Mouse (Mus musculus) spleen, adult 2 months (tissue): ENCODE results near the gene Pwwp2b. TPM values are rescaled to one million over a fixed set of nuclear protein-coding genes. Genes with fewer than 3 reads are reported as not detected.
A peak's percentile ranks its signal among the peaks of the same experiment; 100 is the strongest.

Source experiments
- DNase-seq, 2 experiments: peaks; one replicate each; pipeline versions ENCODE4 v3.0.0 to v3.0.0-alpha.2; 2012 to 2021; ENCODE audit warnings: low spot score in 2 of 2, low read depth in 1 of 2
- H3K27ac ChIP-seq: fragments of 200-500 bp; 2 replicates; pipeline ENCODE4 v1.5.1; 2012; ENCODE audit warnings: low read length, inconsistent platforms; ENCODE audit not compliant: insufficient read depth
- H3K27me3 ChIP-seq: fragments of 200-500 bp; 2 replicates; pipeline ENCODE4 v1.6.1; 2012; ENCODE audit warnings: mild to moderate bottlenecking, moderate library complexity, low read length, inconsistent platforms; ENCODE audit not compliant: control insufficient read depth, insufficient read depth
- H3K36me3 ChIP-seq: fragments of 200-500 bp; 2 replicates; pipeline ENCODE4 v1.6.1; 2012; ENCODE audit warnings: mild to moderate bottlenecking, low read length, inconsistent platforms; ENCODE audit not compliant: control insufficient read depth, insufficient read depth
- H3K4me1 ChIP-seq: fragments of 200-500 bp; 2 replicates; pipeline ENCODE4 v1.6.1; 2011; ENCODE audit warnings: inconsistent platforms; ENCODE audit not compliant: control insufficient read depth, insufficient read depth, insufficient read length
- H3K4me3 ChIP-seq: fragments of 200-500 bp; 2 replicates; pipeline ENCODE4 v1.5.1; 2011; ENCODE audit warnings: mild to moderate bottlenecking, inconsistent platforms; ENCODE audit not compliant: insufficient read depth, insufficient read length; ENCODE audit errors: extremely low read depth
- CTCF ChIP-seq: fragments of 200-500 bp; IDR thresholded peaks from 2 replicates; pipeline ENCODE4 v1.5.1; 2011; ENCODE audit warnings: mild to moderate bottlenecking, inconsistent platforms; ENCODE audit not compliant: insufficient read depth, insufficient read length, insufficient replicate concordance; ENCODE audit errors: extremely low read depth
- POLR2A ChIP-seq: fragments of 200-500 bp; IDR thresholded peaks from 2 replicates; pipeline ENCODE4 v1.6.1; 2011; ENCODE audit warnings: low read depth, low read length, inconsistent platforms
- WGBS: fragments of 180-500 bp; shearing (Covaris S2); methylation state at CpG from one replicate; pipeline ENCODE4 v1.1.7; 2018; 5-methylcytosine and 5-hydroxymethylcytosine counted together
- polyA plus RNA-seq: library from polyadenylated mRNA; depleted of rRNA; stranded (reverse); fragments of >200 nt; gene quantifications from 2 replicates; pipeline ENCODE4 v1.2.3, GENCODE M21; 2012

Pwwp2b gene
- polyA plus RNA-seq, 1 experiment = 6.4 TPM

DNA sequence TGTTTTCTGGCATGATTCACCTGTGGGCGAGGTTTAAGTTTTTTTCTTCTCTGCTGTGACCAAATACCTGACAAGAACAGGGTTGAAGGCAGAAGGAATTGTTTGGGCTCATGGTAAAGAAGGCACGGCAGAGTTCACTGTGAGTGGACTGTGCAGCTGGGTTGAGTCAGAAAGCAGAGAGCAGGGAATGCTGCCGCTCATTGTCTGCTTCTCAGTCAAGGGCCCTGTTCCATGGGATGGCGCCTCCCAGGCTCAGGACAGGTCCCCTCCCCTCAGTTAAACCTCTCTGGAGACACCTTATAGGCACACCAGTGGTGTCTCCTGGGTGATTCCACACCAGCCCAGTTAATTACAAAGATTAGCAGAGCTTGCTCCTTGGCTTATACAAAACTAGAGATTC lies 25.9 kb upstream of the Pwwp2b start:
- WGBS = 81% methylated on average over 4 of the region's 4 CpGs
- TF ChIP-seq POLR2A (no peak), CTCF (no peak)
- Histone ChIP-seq H3K27ac (no peak overlapping the region), H3K27me3 (no peaks in the 10 kb centered on the region), H3K4me1 (peaks cover 7% of the 10 kb centered on the region; the same call in 1 of the 2 replicates), H3K36me3 (no peaks in the 10 kb centered on the region), H3K4me3 (no peak overlapping the region)
- DNase-seq = no peak

DNA sequence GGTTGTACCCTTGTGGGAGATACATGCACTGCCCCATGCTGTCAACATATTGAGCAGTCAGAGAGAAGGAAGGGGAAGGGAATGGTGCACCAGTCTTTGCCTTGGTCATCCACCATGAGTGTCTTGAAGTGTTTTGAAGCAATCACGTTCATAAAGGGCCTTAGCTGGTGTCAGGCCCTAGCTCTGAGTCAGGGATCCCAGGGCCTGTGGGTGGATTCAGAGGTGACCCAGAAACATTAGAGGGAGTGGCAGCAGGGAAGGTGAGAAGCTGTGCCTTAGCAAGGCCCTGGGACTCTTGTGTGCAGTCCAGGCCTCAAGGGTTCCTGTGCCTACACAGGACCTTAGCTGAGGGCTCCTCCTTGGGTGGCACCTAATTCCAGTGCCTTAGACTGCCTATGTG lies 24.2 kb upstream of the Pwwp2b start:
- H3K36me3 ChIP-seq = no peaks in the 10 kb centered on the region
- no peaks in the 10 kb centered on the region for H3K27me3 ChIP-seq
- no peak for DNase-seq
- TF ChIP-seq CTCF = no peak
- TF ChIP-seq POLR2A = no peak
- H3K27ac ChIP-seq = no peak overlapping the region
- no peak overlapping the region for H3K4me3 ChIP-seq
- 76% methylated on average over 1 of the region's 1 CpGs for WGBS
- H3K4me1 ChIP-seq = peaks cover 7% of the 10 kb centered on the region; the same call in 1 of the 2 replicates

DNA sequence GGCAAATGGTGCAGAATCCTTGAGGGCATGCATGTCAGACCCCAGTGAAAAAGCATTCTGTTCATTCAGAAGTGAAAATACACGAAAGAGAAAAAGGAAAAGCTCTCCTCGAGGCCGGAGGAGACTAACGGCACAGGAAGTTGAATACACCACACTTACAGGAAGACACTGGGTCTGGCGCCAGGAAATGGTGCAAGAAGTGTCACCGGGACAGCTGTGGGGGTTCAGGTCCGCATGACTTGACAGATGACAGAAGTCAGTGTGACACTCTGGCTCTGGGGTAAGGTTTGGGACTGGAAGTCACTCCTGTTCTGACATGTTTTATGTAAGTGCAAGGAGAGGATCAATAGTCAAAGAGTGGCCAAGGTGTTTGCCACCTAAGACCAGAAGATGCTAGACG lies 23.6 kb upstream of the Pwwp2b start:
- WGBS = 6% methylated on average over 8 of the region's 8 CpGs
- Histone ChIP-seq H3K27ac (peak overlapping the region; percentile 62), H3K4me1 (peaks cover 7% of the 10 kb centered on the region; the same call in 1 of the 2 replicates), H3K36me3 (no peaks in the 10 kb centered on the region), H3K27me3 (no peaks in the 10 kb centered on the region), H3K4me3 (no peak overlapping the region)
- TF ChIP-seq CTCF (no peak), POLR2A (no peak)
- peak in 1 of 2 experiments; percentile 33 for DNase-seq

- Histone ChIP-seq H3K36me3 (no peaks in the 10 kb centered on the region), H3K4me3 (no peak overlapping the region), H3K4me1 (peaks cover 7% of the 10 kb centered on the region; the same call in 1 of the 2 replicates), H3K27ac (no peak overlapping the region), H3K27me3 (no peaks in the 10 kb centered on the region)
- WGBS = 86% methylated on average over 7 of the region's 7 CpGs
- TF ChIP-seq CTCF (no peak), POLR2A (no peak)
- no peak for DNase-seq
Measured at GRCm38 (mm10) chr7:139226416-139226815, 21.9 kb upstream of the Pwwp2b start.

DNA sequence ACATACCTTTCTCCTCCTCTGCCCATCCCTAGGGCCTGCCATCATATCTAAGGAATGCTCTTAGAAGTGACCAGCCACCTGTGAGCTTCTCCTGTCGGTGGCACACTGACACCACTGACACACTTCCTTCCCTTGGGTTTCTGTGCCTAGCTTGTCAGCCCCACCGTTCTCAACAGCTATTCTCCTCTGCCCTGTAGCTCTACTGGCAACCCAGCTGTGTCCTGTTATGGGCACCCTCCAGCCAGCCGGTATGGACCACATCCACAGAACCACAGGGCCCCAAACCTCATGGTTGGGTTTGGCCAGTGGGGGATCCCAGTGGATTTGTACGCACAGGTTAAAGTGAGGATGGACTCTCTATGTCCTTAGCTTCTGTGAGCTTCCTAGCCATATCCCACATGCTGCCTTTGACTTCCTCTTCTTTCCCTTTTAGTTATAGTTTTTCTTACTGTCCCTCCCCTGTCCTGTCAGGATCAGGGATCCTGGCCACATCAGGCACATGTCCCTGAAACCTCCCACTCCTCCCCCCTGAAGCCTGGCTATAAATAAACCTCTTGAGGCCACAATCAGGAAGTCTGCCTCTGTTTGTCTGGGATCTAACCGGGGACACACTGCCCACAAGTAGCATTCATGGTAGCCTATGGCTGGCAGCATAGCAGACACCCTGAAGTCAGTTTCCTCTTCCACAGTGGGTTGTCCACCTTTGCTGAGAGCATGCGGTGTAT lies 19.7 kb upstream of the Pwwp2b start:
- Histone ChIP-seq H3K27me3 (no peaks in the 10 kb centered on the region), H3K36me3 (no peaks in the 10 kb centered on the region), H3K27ac (no peak overlapping the region), H3K4me1 (peaks cover 7% of the 10 kb centered on the region; the same call in 1 of the 2 replicates), H3K4me3 (no peak overlapping the region)
- WGBS = 20% methylated on average over 6 of the region's 6 CpGs
- TF ChIP-seq POLR2A (no peak), CTCF (no peak)
- DNase-seq = no peak

DNA sequence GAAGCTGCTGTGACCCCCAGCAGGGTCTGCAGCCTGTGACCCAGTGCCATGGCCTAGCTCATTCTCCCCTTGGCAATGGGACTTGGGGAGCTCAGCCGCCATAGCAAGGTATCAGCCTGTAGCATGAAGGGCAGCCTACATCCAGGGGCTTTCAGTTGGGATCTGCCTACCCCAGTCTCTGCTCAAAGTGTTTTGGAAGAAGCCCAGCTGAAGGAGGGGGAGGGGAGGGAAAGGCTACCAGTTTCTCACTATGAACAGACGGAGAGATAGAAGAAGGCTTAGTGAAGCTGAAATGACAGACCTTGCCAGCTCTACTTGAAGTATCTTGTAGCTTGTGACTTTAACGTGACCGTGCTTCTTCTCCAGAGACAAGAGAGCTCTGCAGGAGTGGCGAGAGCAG lies 18.4 kb upstream of the Pwwp2b start:
- H3K36me3 ChIP-seq = no peaks in the 10 kb centered on the region
- H3K4me1 ChIP-seq = peaks cover 5% of the 10 kb centered on the region; the same call in 1 of the 2 replicates
- H3K4me3 ChIP-seq = no peak overlapping the region
- WGBS = 87% methylated on average over 5 of the region's 5 CpGs
- no peaks in the 10 kb centered on the region for H3K27me3 ChIP-seq
- TF ChIP-seq POLR2A (no peak), CTCF (no peak)
- no peak for DNase-seq
- no peak overlapping the region for H3K27ac ChIP-seq

GRCm38 (mm10) chr7:139230241-139230640 lies 18.0 kb upstream of the Pwwp2b start:
- WGBS = 79% methylated on average over 12 of the region's 12 CpGs
- no peak overlapping the region for H3K4me3 ChIP-seq
- no peaks in the 10 kb centered on the region for H3K36me3 ChIP-seq
- peaks cover 4% of the 10 kb centered on the region; the same call in 1 of the 2 replicates for H3K4me1 ChIP-seq
- TF ChIP-seq POLR2A = no peak
- TF ChIP-seq CTCF = no peak
- no peak overlapping the region for H3K27ac ChIP-seq
- DNase-seq = no peak
- no peaks in the 10 kb centered on the region for H3K27me3 ChIP-seq
